Mouse (Mus musculus) limb, embryonic 10.5 days (tissue): ENCODE data around the gene Myo1d. TPM values are rescaled to one million over a fixed set of nuclear protein-coding genes. Genes with fewer than 3 reads are reported as not detected.

ENCODE experiments used
- DNase-seq: peaks from one replicate; pipeline ENCODE4 v3.0.0-alpha.2; 2017; ENCODE audit warnings: low spot score
- H3K27ac ChIP-seq: fragments of 300-500 bp; sonication (generic); 2 replicates; pipeline ENCODE4 v1.5.1; 2016; ENCODE audit warnings: mild to moderate bottlenecking
- H3K27me3 ChIP-seq: fragments of 300-500 bp; sonication (generic); 2 replicates; pipeline ENCODE4 v1.6.1; 2016; ENCODE audit warnings: low read depth, mild to moderate bottlenecking; ENCODE audit not compliant: poor library complexity, severe bottlenecking
- H3K36me3 ChIP-seq: fragments of 300-500 bp; sonication (generic); 2 replicates; pipeline ENCODE4 v1.6.1; 2016; ENCODE audit warnings: mild to moderate bottlenecking, moderate library complexity
- H3K4me1 ChIP-seq: fragments of 300-500 bp; sonication (generic); 2 replicates; pipeline ENCODE4 v1.6.1; 2016
- H3K4me3 ChIP-seq: fragments of 300-500 bp; sonication (generic); 2 replicates; pipeline ENCODE4 v1.5.1; 2016; ENCODE audit warnings: mild to moderate bottlenecking, moderate library complexity
- H3K9me3 ChIP-seq: fragments of 300-500 bp; sonication (generic); replicated peaks from 2 replicates; pipeline ENCODE4 v1.6.1; 2016; ENCODE audit warnings: mild to moderate bottlenecking
- WGBS: fragments of 180-500 bp; shearing (Covaris S2); methylation state at CpG from one replicate; pipeline ENCODE4 v1.1.7; 2016; 5-methylcytosine and 5-hydroxymethylcytosine counted together
- polyA plus RNA-seq: library from polyadenylated mRNA; unstranded; fragments of >200 nt; fragmentation: Nextera tagmentation; extraction: Ambion mirVana; gene quantifications from 2 replicates; pipeline ENCODE4 v1.2.1, GENCODE M21; 2016

The Myo1d gene
- polyA plus RNA-seq = 3.8 and 4.6 TPM in 2 replicates

DNA sequence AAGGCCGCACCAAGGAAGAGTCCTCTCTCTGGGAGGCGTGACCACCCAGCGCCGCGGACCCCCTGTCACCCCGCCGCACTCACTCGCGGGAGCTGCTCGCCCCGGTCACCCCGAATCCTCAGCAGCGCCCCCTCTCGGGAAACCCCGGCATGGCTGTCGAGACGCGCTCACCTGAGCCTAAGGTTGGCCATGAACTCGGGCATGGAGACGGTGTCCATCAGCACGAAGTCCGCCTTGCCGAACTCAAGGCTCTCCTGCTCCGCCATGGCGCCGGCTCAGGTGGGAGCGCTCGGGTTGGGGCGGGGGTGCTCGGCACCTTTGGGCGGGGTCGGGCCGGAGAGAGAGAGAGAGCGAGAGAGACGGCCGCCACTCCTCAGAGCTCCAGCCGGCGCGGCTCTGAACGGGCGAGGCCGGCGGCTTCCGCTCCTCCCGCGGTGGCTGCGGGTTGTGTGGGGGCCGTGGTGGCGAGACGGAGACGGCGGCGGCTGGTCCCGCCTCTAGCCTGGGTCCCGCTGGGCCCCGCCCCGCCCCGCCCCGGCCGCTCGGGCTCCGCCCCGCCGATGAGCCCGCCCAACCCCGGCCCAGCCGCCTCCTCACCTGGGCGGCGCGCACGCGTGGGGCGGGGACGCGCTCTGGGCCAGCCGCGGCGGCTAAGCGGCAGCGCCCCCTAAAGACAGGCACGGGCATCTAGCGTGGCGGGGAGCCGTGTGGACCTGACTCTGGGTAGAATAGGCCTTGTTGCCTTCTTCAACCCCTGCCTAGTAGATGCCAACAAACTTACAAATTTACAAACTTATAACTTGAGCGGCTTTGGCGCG is at the start of gene Myo1d:
TSS of gene Myo1d (minus strand) at position 499 of the 818 bp plus-strand sequence.
- Histone ChIP-seq H3K36me3 (no peaks in the 10 kb centered on the region), H3K27me3 (peaks cover 9% of the 10 kb centered on the region; the same call in 1 of the 2 replicates), H3K9me3 (no peaks in the 10 kb centered on the region), H3K4me3 (peak within 1 kb of the TSS; percentile 85), H3K27ac (peak within 1 kb of the TSS; percentile 87), H3K4me1 (peaks cover 18% of the 10 kb centered on the region)
- under 1% methylated on average over 83 of the region's 87 CpGs for WGBS
- peak; percentile 93 for DNase-seq

DNA sequence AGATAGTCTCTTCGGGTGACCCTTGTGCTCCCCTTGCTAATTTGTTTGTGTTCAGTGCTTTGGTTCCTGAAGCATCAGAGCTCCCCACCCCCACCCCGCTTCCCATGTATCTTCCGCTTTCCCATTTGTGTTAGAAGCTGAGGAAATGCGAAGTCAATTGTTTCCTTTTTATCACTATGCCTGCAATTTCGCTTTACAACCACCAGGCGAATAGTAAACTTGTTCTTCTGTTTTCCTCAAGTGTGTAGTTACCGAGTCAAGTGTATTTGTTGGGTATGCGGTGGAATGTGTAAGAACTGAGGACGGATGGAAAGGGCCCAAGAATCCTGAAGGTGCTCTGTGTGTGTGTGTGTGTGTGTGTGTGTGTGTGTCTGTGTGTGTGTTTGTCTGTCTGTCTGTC is 42.0 kb upstream of the Myo1d start:
- Histone ChIP-seq H3K27ac (no peak overlapping the region), H3K4me1 (peaks cover 23% of the 10 kb centered on the region), H3K9me3 (no peaks in the 10 kb centered on the region), H3K36me3 (peaks cover 82% of the 10 kb centered on the region), H3K27me3 (no peaks in the 10 kb centered on the region), H3K4me3 (no peak overlapping the region)
- DNase-seq = no peak
- WGBS = 86% methylated on average over 9 of the region's 9 CpGs

DNA sequence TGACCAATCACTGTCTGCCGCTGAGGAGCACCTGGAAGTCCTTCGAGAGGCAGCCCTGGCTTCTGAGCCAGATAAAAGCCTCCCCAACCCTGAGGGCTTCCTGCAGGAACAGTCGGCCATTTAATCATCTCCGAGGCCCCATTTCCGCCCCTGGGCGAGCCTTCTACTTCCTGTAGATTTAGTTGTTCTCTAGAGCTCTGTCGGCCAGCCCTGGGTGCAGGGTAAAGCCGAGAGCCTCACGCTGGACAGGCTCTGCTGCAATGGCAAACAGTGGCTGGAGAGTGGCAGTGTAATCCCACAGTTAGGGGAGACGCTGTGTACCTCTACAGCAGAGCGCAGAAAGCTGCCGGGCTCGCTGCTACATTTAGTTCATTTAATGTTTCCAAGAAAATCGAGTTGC is 41.5 kb upstream of the Myo1d start:
- DNase-seq = peak; percentile 49
- Histone ChIP-seq H3K36me3 (peaks cover 87% of the 10 kb centered on the region), H3K4me3 (no peak overlapping the region), H3K27me3 (no peaks in the 10 kb centered on the region), H3K9me3 (no peaks in the 10 kb centered on the region), H3K4me1 (peaks cover 23% of the 10 kb centered on the region), H3K27ac (peak overlapping the region; percentile 58; the same call in 1 of the 2 replicates)
- 52% methylated on average over 14 of the region's 14 CpGs for WGBS

DNA sequence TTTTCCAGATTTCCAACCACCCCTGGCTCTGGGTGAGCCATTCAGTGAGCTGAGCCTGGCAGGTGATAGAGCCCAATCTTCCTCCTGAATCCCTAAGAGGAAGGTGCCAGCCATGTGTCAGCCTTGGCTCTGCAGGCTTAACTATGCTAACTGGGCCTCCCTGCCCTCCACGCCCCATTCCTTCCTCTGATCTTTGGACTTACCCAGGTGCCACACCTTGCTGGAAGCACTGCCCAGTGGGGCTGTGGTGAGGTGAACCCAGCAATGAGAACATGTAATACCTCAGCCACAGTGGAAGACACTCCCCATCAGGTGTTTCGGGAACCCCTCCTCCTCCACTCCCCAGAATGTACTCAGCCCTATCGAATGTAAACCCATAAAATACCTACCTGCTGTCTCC is 40.3 kb upstream of the Myo1d start:
- no peak overlapping the region for H3K4me3 ChIP-seq
- H3K9me3 ChIP-seq = no peaks in the 10 kb centered on the region
- WGBS = 87% methylated on average over 3 of the region's 3 CpGs
- no peak overlapping the region for H3K27ac ChIP-seq
- no peak for DNase-seq
- peaks cover 23% of the 10 kb centered on the region for H3K4me1 ChIP-seq
- H3K36me3 ChIP-seq = peaks cover 96% of the 10 kb centered on the region
- H3K27me3 ChIP-seq = no peaks in the 10 kb centered on the region

DNA sequence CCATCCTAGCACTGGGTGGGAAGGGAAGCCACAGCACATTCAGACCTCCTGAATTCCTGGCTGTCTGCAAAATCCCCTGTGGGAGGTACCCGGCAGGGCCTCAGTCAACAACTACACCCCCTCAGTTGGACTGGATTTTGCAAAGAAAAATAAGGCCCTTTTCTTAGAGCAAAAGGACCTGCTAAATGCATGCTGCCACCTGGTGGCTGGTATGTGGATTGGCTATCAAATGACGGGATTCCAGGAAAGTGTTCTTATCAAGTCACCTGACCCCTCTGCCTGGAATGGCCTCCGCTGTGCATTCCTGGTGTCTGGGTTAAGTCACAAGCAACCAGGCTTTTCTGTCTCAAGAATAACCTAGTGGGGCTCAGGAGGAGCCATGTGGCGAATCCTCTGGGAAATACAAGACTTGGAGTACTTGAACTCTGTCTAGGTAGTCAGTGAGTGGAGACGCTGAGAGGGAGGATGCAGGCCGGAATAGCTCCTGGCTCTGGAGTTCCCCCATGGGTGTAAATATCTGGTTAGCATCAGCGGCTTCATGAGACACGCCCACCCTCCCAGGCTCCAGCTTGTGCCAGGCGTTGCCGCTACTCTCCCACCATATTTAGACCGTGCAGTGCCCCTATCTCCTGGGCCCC is 38.4 kb upstream of the Myo1d start:
- Histone ChIP-seq H3K36me3 (peaks cover 96% of the 10 kb centered on the region), H3K4me3 (0 out of 2 replicates have a peak overlapping the region, but pooled peaks have one; percentile 2), H3K27me3 (no peaks in the 10 kb centered on the region), H3K4me1 (peaks cover 23% of the 10 kb centered on the region), H3K27ac (no peak overlapping the region), H3K9me3 (no peaks in the 10 kb centered on the region)
- peak; percentile 82 for DNase-seq
- 44% methylated on average over 11 of the region's 11 CpGs for WGBS

DNA sequence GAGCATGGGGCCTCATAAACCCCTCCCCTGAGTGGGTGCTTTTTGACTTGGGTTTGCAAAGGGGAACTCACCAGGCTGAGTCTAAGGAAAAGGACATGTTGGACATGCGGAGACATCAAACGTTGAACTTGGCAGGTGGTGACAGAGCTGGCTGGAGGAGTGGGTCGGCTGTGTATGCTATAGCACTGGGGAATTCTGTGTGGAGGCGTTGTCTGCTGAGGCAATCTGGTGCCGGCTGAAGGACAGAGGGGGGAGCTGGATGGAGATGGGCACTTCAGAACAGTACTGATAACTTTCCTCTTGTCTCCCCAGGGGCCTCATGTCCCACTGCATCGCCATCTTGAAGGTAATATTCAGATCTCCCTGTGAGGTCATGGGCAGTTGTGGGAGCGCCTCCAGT is 35.5 kb upstream of the Myo1d start:
- WGBS = 91% methylated on average over 7 of the region's 7 CpGs
- H3K9me3 ChIP-seq = no peaks in the 10 kb centered on the region
- H3K4me1 ChIP-seq = peaks cover 26% of the 10 kb centered on the region
- no peak overlapping the region for H3K27ac ChIP-seq
- DNase-seq = no peak
- H3K27me3 ChIP-seq = no peaks in the 10 kb centered on the region
- H3K4me3 ChIP-seq = no peak overlapping the region
- H3K36me3 ChIP-seq = peaks cover 83% of the 10 kb centered on the region

DNA sequence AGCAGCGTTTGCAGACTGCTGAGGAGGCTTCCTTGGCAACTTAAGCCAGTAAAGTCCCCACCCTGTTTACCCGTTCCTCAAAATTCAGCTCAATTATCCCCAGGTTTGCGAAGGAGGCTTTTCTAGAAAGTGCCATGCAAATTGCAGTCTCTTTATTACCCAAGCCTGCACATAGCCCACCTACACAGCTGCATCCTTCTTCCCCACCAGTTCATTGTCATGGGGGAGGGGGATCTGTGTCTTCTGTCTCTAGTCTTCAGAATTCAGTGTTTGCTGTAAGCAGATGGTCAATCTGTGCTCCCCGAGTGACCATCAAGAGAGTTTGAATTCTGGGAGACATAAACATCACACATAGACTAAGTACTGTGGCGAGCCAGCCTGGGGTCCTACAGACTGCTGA is 31.3 kb upstream of the Myo1d start:
- no peaks in the 10 kb centered on the region for H3K9me3 ChIP-seq
- DNase-seq = peak; percentile 41
- peak overlapping the region; percentile 99 for H3K27ac ChIP-seq
- peak overlapping the region; percentile 79 for H3K4me3 ChIP-seq
- H3K36me3 ChIP-seq = peaks cover 43% of the 10 kb centered on the region
- H3K27me3 ChIP-seq = no peaks in the 10 kb centered on the region
- peaks cover 20% of the 10 kb centered on the region for H3K4me1 ChIP-seq
- 25% methylated on average over 5 of the region's 5 CpGs for WGBS

DNA sequence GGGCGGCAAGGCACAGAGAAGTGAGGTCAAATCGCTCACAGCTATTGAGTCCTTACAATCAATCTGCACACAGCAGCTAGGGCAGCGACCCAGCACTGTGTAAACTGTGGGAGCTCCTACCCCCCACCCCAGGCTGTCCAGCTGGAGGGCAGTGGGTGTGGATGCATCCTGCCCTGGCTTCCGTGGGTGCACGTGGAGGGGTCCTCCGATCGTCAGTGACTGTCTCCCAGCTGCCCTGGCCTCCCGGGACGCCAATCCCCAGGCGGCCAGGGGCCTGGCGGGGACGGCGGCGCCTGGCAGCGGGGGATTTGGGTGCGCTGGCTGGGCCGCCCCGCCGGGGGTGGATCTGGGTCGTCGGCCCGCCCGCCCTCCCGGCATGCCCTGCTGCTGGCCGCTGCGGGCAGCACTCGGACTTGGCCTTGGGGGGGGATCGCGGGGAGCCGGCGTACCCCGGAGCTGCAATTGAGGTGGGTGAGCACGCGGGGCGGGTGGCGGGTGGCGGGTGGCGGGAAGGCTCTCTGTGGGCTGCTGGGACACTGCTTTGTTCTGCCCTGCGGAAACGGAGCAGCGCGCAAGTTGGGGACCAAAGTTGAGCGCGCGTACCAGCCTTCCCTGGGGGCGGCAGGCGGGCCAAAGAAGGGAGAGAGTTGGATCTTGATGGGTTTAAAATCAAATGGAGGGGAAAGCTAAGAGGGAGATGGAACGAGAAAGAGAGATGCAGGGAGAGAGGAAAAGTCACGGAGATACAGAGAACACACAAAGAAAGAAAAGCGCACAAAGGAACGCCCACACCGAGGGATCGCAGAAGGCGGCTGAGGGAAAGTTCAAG is 30.4 kb upstream of the Myo1d start, which contains the start of gene Tmem98:
TSS of gene Tmem98 (plus strand) at position 183 of the 829 bp plus-strand sequence.
- peak; percentile 80 for DNase-seq
- H3K36me3 ChIP-seq = peaks cover 34% of the 10 kb centered on the region
- WGBS = under 1% methylated on average over 37 of the region's 54 CpGs

DNA sequence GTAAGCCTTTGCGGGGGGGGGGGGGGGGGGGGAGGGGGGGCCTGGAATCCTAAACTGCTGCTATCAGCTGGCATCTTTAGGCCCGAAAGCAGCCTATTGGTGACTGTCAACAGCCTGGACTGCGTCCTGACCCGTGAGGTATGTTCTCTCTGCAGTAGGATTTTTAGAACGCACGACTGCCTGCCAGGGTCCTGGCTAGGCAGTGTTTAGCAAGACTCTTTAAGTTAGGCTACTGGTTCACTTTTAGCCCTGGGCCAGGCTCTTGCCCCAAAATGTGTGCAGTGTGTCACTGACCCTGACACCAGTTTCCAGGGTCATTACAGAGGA is 29.8 kb upstream of the Myo1d start:
- H3K9me3 ChIP-seq = no peaks in the 10 kb centered on the region
- no peak for DNase-seq
- H3K27me3 ChIP-seq = no peaks in the 10 kb centered on the region
- H3K4me3 ChIP-seq = peak overlapping the region; percentile 79
- peaks cover 20% of the 10 kb centered on the region for H3K4me1 ChIP-seq
- H3K36me3 ChIP-seq = peaks cover 28% of the 10 kb centered on the region
- WGBS = 38% methylated on average over 5 of the region's 6 CpGs
- H3K27ac ChIP-seq = peak overlapping the region; percentile 99

More for the DNA sequence above, 30.4 kb upstream of the Myo1d start, which contains the start of gene Tmem98:
- H3K4me1 ChIP-seq = peaks cover 20% of the 10 kb centered on the region
- H3K9me3 ChIP-seq = no peaks in the 10 kb centered on the region
- H3K27ac ChIP-seq = peak within 1 kb of the TSS; percentile 99
- H3K4me3 ChIP-seq = peak within 1 kb of the TSS; percentile 79
- H3K27me3 ChIP-seq = no peaks in the 10 kb centered on the region

DNA sequence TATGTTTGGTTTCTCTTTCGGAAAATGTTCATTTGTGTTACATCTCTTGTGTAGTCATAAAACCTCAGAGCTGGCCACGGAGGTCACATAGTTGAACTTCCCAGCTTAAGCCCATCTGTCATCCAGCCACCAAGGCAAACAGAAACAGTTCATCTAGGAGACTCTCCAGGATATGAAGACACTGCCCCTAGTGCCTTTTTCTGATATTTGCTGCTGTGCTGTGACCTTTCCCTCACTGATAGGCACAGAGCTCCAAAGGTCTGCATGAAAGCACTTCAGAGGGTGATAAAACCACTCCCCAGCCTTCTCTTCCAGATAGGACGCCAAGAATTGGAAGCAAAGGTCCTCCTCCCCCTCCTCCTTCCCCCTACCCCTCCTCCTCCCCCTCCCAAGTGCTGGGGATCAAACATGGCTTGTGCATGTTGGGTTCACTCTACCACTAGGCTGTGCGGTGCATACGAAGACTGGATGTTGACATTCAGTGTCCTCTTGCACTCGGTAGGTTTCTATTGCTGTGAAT is 28.8 kb upstream of the Myo1d start:
- WGBS = 69% methylated on average over 6 of the region's 6 CpGs
- Histone ChIP-seq H3K27ac (0 out of 2 replicates have a peak overlapping the region, but pooled peaks have one; percentile 99), H3K4me1 (peaks cover 20% of the 10 kb centered on the region), H3K4me3 (no peak overlapping the region), H3K36me3 (peaks cover 18% of the 10 kb centered on the region), H3K9me3 (no peaks in the 10 kb centered on the region), H3K27me3 (no peaks in the 10 kb centered on the region)
- no peak for DNase-seq

DNA sequence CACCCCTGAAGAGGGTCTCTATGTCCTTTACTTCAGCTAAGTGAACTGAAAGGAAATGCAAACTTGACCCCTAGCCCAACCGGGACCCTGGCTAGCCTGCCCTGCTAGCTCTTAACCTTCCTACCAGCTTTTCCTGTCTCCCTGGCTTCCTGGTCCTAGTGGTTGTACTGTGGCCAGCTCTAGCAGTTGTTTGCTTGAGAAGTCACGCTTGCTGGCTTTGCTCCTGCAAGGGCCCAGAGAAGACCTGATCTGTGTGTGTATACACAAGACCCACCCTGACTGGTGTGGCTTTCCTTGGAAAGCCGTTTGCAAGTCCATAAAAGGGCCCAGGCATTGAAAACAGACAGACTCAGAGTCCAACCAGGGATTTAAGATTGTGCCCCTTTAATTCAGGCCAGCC is 22.9 kb upstream of the Myo1d start:
- peaks cover 8% of the 10 kb centered on the region; the same call in 1 of the 2 replicates for H3K4me1 ChIP-seq
- H3K9me3 ChIP-seq = no peaks in the 10 kb centered on the region
- WGBS = 54% methylated on average over 3 of the region's 3 CpGs
- no peak overlapping the region; the same call in 1 of the 2 replicates for H3K27ac ChIP-seq
- no peaks in the 10 kb centered on the region for H3K36me3 ChIP-seq
- no peak overlapping the region for H3K4me3 ChIP-seq
- H3K27me3 ChIP-seq = no peaks in the 10 kb centered on the region
- DNase-seq = no peak

DNA sequence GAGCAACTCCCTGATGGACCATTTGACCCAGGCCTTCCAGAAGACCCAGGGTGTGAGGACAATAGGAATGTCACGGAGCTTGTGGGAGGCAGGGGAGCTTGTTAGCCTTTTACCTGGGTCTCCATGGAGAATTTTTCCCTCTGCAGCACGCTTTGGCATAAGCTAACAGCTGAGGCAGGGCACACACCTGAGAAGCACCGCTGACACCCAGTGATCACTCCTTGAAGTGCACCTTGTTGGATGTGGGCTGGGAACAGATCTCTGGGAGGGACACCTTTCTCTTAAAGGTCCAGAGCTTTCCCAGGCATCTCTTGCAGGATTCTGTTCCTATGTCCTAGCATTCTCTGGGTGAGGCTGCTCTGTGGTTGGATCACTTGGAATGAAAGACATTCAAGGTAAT is 20.2 kb upstream of the Myo1d start:
- Histone ChIP-seq H3K9me3 (no peaks in the 10 kb centered on the region), H3K27me3 (no peaks in the 10 kb centered on the region), H3K27ac (no peak overlapping the region), H3K36me3 (no peaks in the 10 kb centered on the region), H3K4me3 (no peak overlapping the region), H3K4me1 (peaks cover 8% of the 10 kb centered on the region; the same call in 1 of the 2 replicates)
- DNase-seq = no peak
- 39% methylated on average over 3 of the region's 3 CpGs for WGBS
